Mouse (Mus musculus): ENCODE measurements around the gene Galc.
A peak's percentile ranks its signal among the peaks of the same experiment; 100 is the strongest.

Galc gene

GRCm38 (mm10) chr12:98258845-98259517 lies at the start of gene Galc:
TSS of gene Galc (minus strand) at chr12:98259459.
- DNase-seq (ENCODE audit: low spot score in 2 of 2) = peak; percentile 61 to 63

GRCm38 (mm10) chr12:98307179-98307915 lies 48.1 kb upstream of the Galc start:
- DNase-seq (ENCODE audit: low spot score in 2 of 2) = no peak

- DNase-seq (ENCODE audit: low spot score in 2 of 2) = no peak
Measured at GRCm38 (mm10) chr12:98303013-98303412, 43.8 kb upstream of the Galc start.

GRCm38 (mm10) chr12:98301980-98302379 lies 42.7 kb upstream of the Galc start:
- DNase-seq (ENCODE audit: low spot score in 2 of 2) = no peak

- DNase-seq (ENCODE audit: low spot score in 2 of 2) = no peak
Measured at GRCm38 (mm10) chr12:98294241-98294640, 35.0 kb upstream of the Galc start.

GRCm38 (mm10) chr12:98292278-98292677 lies 33.0 kb upstream of the Galc start:
- no peak for DNase-seq (ENCODE audit: low spot score in 2 of 2)

- no peak for DNase-seq (ENCODE audit: low spot score in 2 of 2)
Measured at GRCm38 (mm10) chr12:98290475-98290874, 31.2 kb upstream of the Galc start.

GRCm38 (mm10) chr12:98284477-98284876 lies 25.2 kb upstream of the Galc start:
- no peak for DNase-seq (ENCODE audit: low spot score in 2 of 2)

GRCm38 (mm10) chr12:98283487-98283860 lies 24.2 kb upstream of the Galc start:
- DNase-seq (ENCODE audit: low spot score in 2 of 2) = no peak

- no peak for DNase-seq (ENCODE audit: low spot score in 2 of 2)
Measured at GRCm38 (mm10) chr12:98282776-98283486, 23.7 kb upstream of the Galc start.

GRCm38 (mm10) chr12:98280996-98281395 lies 21.7 kb upstream of the Galc start:
- DNase-seq (ENCODE audit: low spot score in 2 of 2) = no peak

- peak in 1 of 2 experiments; percentile 53 for DNase-seq (ENCODE audit: low spot score in 2 of 2)
Measured at GRCm38 (mm10) chr12:98280530-98280929, 21.3 kb upstream of the Galc start.

GRCm38 (mm10) chr12:98272433-98272832 lies 13.2 kb upstream of the Galc start:
- no peak for DNase-seq (ENCODE audit: low spot score in 2 of 2)

- no peak for DNase-seq (ENCODE audit: low spot score in 2 of 2)
Measured at GRCm38 (mm10) chr12:98270810-98271566, 11.7 kb upstream of the Galc start.

GRCm38 (mm10) chr12:98269791-98270745 lies 10.8 kb upstream of the Galc start:
- no peak for DNase-seq (ENCODE audit: low spot score in 2 of 2)

GRCm38 (mm10) chr12:98268441-98269369 lies 9.4 kb upstream of the Galc start, which contains the start of gene Gpr65:
TSS of gene Gpr65 (plus strand) at chr12:98268635.
- DNase-seq (ENCODE audit: low spot score in 2 of 2) = no peak

GRCm38 (mm10) chr12:98265697-98266096 lies 6.4 kb upstream of the Galc start:
- DNase-seq (ENCODE audit: low spot score in 2 of 2) = no peak

GRCm38 (mm10) chr12:98259518-98259852 lies 226 bp upstream of the Galc start:
- DNase-seq (ENCODE audit: low spot score in 2 of 2) = no peak

GRCm38 (mm10) chr12:98258371-98258844 lies 851 bp downstream of the Galc start:
- no peak for DNase-seq (ENCODE audit: low spot score in 2 of 2)
